Mouse (Mus musculus) embryonic facial prominence, embryonic 15.5 days (tissue): ENCODE results near the gene Hcn2. TPM values are rescaled to one million over a fixed set of nuclear protein-coding genes. Genes with fewer than 3 reads are reported as not detected.
A peak's percentile ranks its signal among the peaks of the same experiment; 100 is the strongest.

Experiments
- ATAC-seq: fragments of 200-750 bp; cut with Nextera tagmentation; 2 replicates; pipeline ENCODE4 v1.8.0; 2017; ENCODE audit warnings: low read depth, moderate TSS enrichment; ENCODE audit not compliant: insufficient number of reproducible peaks, low FRiP score, low TSS enrichment
- H3K27ac ChIP-seq: fragments of 300-500 bp; sonication (generic); replicated peaks from 2 replicates; pipeline ENCODE4 v1.5.1; 2015; ENCODE audit warnings: mild to moderate bottlenecking, inconsistent platforms
- H3K27me3 ChIP-seq: fragments of 300-500 bp; sonication (generic); 2 replicates; pipeline ENCODE4 v1.6.1; 2015; ENCODE audit warnings: inconsistent platforms
- H3K36me3 ChIP-seq: fragments of 300-500 bp; sonication (generic); 2 replicates; pipeline ENCODE4 v1.6.1; 2015; ENCODE audit warnings: mild to moderate bottlenecking, inconsistent platforms
- H3K4me1 ChIP-seq: fragments of 300-500 bp; sonication (generic); 2 replicates; pipeline ENCODE4 v1.6.1; 2015; ENCODE audit warnings: inconsistent platforms
- H3K4me2 ChIP-seq: fragments of 300-500 bp; sonication (generic); replicated peaks from 2 replicates; pipeline ENCODE4 v1.6.1; 2015; ENCODE audit warnings: mild to moderate bottlenecking, inconsistent platforms
- H3K4me3 ChIP-seq: fragments of 300-500 bp; sonication (generic); replicated peaks from 2 replicates; pipeline ENCODE4 v1.5.1; 2015; ENCODE audit warnings: mild to moderate bottlenecking, inconsistent platforms
- H3K9ac ChIP-seq: fragments of 300-500 bp; sonication (generic); 2 replicates; pipeline ENCODE4 v1.6.1; 2015; ENCODE audit warnings: inconsistent platforms
- H3K9me3 ChIP-seq: fragments of 300-500 bp; sonication (generic); replicated peaks from 2 replicates; pipeline ENCODE4 v1.6.1; 2016; ENCODE audit warnings: inconsistent platforms
- WGBS: fragments of 180-500 bp; shearing (Covaris S2); methylation state at CpG from one replicate; pipeline ENCODE4 v1.1.7; 2015; 5-methylcytosine and 5-hydroxymethylcytosine counted together
- polyA plus RNA-seq: library from polyadenylated mRNA; unstranded; fragments of >200 nt; fragmentation: Nextera tagmentation; extraction: Ambion mirVana; gene quantifications from 2 replicates; pipeline ENCODE4 v1.2.1, GENCODE M21; 2015

Gene Hcn2
- polyA plus RNA-seq, 1 experiment from 2014 or later, result 0.13 TPM

DNA sequence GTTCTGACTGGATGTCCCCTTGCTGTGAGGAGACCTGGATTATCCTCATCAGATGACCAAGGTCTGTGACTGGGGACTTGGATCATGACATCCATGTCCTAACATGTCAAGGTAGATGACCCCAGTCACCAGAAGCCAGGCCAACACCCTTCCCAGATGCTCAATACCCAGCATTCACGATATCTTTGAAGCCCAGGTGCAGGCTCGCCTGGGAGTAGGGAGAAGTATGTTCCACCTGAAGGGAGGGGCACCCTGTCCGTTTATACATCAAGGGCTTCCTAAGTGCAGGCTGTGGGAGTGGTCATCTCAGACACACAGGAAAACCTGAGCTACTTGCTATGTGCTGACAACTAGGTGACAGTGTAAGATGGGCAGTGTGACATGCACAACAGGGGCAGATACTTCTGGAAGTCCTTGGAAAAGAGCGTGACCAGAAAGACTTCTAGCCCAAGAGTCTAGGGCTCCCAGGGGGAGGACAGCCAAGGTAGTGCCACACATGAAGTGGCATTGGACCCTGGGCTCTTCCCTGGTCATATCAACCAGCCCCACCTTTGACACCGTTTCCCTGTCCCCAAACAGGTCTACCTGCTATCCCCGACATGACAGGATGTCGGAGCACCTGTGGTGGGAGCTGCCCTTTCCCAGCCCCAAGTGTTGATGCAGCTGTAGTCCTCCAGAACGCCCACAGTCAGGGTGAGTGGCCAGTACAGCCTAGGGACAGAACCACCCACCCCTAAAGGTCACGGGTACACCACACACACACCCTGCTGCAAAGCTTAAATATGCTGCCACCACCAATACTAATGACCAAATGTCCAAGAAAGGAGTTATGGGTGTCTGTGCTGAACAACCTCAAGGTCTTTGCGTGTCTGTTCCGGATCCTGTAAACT, 35.6 kb upstream of the Hcn2 start:
- H3K4me3 ChIP-seq, result peak overlapping the region; percentile 83
- H3K27me3 ChIP-seq, result no peaks in the 10 kb centered on the region
- H3K36me3 ChIP-seq, result peaks cover 31% of the 10 kb centered on the region
- peak overlapping the region; percentile 90 for H3K27ac ChIP-seq
- H3K9me3 ChIP-seq, result no peaks in the 10 kb centered on the region
- no peak; the same call in 1 of the 2 replicates for ATAC-seq
- peaks cover 21% of the 10 kb centered on the region for H3K4me1 ChIP-seq
- H3K9ac ChIP-seq, result peak overlapping the region; percentile 28; the same call in 1 of the 2 replicates
- 37% methylated on average over 11 of the region's 11 CpGs for WGBS
- H3K4me2 ChIP-seq, result peak overlapping the region; percentile 88

GRCm38 (mm10) chr10:79681591-79682245, 34.7 kb upstream of the Hcn2 start, which contains the start of gene Cdc34:
Gene Cdc34, plus strand, starts transcription at chr10:79682195.
- H3K27me3 ChIP-seq, result no peaks in the 10 kb centered on the region
- peak within 1 kb of the TSS; percentile 83 for H3K4me3 ChIP-seq
- WGBS, result under 1% methylated on average over 84 of the region's 84 CpGs
- peaks cover 31% of the 10 kb centered on the region for H3K36me3 ChIP-seq
- H3K9me3 ChIP-seq, result no peaks in the 10 kb centered on the region
- H3K27ac ChIP-seq, result peak within 1 kb of the TSS; percentile 90
- peak within 1 kb of the TSS; percentile 77 for H3K9ac ChIP-seq
- peak; percentile 96 for ATAC-seq
- peaks cover 21% of the 10 kb centered on the region for H3K4me1 ChIP-seq
- peak within 1 kb of the TSS; percentile 88 for H3K4me2 ChIP-seq

GRCm38 (mm10) chr10:79682551-79682915, 33.9 kb upstream of the Hcn2 start:
- H3K9ac ChIP-seq, result peak overlapping the region; percentile 77
- no peak for ATAC-seq
- peak overlapping the region; percentile 88 for H3K4me2 ChIP-seq
- peaks cover 21% of the 10 kb centered on the region for H3K4me1 ChIP-seq
- peaks cover 35% of the 10 kb centered on the region for H3K36me3 ChIP-seq
- H3K9me3 ChIP-seq, result no peaks in the 10 kb centered on the region
- peak overlapping the region; percentile 83 for H3K4me3 ChIP-seq
- WGBS, result 0% methylated on average over 10 of the region's 10 CpGs
- H3K27me3 ChIP-seq, result no peaks in the 10 kb centered on the region
- peak overlapping the region; percentile 78 for H3K27ac ChIP-seq

DNA sequence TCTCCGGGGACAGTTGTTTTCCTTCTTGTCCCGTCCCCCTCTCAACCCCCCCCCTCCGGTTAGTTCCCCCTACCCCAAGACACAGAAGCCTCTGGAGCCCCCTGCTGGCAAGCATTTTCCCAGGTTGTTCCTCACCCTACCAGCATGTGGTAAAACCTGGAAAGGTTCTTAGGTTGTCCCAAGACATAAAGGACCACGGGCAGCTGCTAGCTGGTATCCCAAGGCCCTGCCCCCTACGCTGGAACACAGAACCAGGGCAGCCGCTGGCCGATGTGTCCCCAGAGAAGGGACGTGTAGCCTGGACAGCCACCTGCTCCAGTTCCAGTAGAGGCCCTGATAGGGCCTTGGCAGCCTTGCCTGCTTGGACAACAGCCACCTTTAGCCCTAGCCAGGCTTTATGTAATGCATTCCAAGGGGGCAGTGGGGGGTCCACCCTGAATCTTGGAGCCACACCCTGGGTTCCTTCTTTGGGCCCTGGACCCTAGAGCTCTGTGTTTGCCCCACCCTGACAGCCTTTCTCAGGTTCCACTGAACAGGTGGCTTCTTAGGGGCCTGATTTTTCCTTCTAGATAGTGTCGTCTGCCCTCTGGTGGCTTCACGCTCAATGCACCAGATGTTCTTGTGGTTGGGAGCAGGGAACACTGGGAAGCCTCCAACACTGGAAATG, 33.4 kb upstream of the Hcn2 start:
- Histone ChIP-seq H3K4me2 (peak overlapping the region; percentile 88), H3K27ac (peak overlapping the region; percentile 78), H3K9me3 (no peaks in the 10 kb centered on the region), H3K4me1 (peaks cover 21% of the 10 kb centered on the region), H3K9ac (peak overlapping the region; percentile 77), H3K36me3 (peaks cover 40% of the 10 kb centered on the region), H3K4me3 (peak overlapping the region; percentile 83), H3K27me3 (no peaks in the 10 kb centered on the region)
- WGBS, result 4% methylated on average over 10 of the region's 10 CpGs
- no peak for ATAC-seq

- peak overlapping the region; percentile 88 for H3K4me2 ChIP-seq
- no peaks in the 10 kb centered on the region for H3K9me3 ChIP-seq
- H3K4me3 ChIP-seq, result peak overlapping the region; percentile 83
- peaks cover 21% of the 10 kb centered on the region for H3K4me1 ChIP-seq
- H3K27ac ChIP-seq, result 0 out of 2 replicates have a peak overlapping the region, but pooled peaks have one; percentile 78
- no peak for ATAC-seq
- peaks cover 49% of the 10 kb centered on the region for H3K36me3 ChIP-seq
- H3K9ac ChIP-seq, result peak overlapping the region; percentile 77
- 82% methylated on average over 6 of the region's 6 CpGs for WGBS
- no peaks in the 10 kb centered on the region for H3K27me3 ChIP-seq
Observed at GRCm38 (mm10) chr10:79683726-79684640, 32.5 kb upstream of the Hcn2 start.

DNA sequence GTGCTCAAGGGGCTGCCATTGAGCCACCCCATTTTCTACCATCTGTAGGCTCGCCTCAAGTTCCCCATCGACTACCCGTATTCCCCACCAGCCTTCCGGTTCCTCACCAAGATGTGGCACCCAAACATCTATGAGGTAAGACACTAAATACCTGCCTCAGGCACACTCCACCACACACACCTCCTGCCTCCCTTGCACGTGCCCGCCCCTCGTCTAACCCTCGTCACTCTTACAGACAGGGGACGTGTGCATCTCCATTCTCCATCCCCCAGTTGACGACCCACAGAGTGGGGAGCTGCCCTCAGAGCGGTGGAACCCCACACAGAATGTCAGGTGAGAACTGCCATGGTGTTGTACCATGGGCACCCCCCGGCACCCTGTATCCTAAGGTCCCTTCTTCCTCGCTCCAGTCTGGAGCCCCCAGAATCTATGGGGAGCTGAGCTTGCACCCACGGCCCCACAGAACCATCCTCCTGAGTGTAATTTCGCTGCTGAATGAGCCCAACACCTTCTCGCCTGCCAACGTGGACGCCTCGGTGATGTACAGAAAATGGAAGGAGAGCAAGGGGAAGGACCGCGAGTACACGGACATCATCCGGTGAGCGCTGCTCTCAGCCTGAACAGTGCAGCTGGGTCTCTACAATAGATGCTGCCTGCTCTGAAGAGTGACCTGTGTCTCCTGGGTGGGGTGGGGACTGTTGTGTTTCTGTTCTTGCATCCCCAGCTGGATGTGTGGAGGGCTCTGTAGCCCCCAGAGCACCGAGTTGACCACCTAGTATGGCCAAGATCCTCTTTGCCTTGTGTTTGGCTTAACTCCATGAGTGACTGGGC, 31.4 kb upstream of the Hcn2 start:
- no peak for ATAC-seq
- peaks cover 54% of the 10 kb centered on the region for H3K36me3 ChIP-seq

DNA sequence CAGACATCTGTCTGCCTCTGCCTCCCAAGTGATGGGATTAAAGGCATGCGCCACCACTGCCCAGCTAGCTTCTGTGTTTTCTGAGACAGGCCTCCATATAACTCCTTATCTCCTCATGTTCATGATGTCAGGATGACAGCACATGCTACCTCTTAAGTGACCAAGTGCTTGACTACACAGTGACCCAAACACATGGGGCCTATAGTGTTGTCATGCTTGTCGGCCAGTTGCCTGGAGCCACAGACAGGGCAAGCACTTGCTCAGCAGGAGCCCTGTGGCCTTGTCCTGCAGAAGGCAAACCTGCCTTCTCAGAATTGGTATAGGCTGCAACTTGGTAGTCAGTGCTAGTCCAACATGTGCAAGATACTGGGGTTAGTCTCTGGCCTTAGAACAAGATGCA, 30.2 kb upstream of the Hcn2 start:
- WGBS, result 85% methylated on average over 2 of the region's 2 CpGs
- no peaks in the 10 kb centered on the region for H3K27me3 ChIP-seq
- H3K9ac ChIP-seq, result no peak overlapping the region

More for the DNA sequence above, 31.4 kb upstream of the Hcn2 start:
- 91% methylated on average over 25 of the region's 25 CpGs for WGBS
- no peak overlapping the region for H3K4me2 ChIP-seq
- H3K27ac ChIP-seq, result no peak overlapping the region
- H3K9ac ChIP-seq, result no peak overlapping the region
- no peak overlapping the region for H3K4me3 ChIP-seq
- peaks cover 21% of the 10 kb centered on the region for H3K4me1 ChIP-seq
- H3K27me3 ChIP-seq, result no peaks in the 10 kb centered on the region
- H3K9me3 ChIP-seq, result no peaks in the 10 kb centered on the region

DNA sequence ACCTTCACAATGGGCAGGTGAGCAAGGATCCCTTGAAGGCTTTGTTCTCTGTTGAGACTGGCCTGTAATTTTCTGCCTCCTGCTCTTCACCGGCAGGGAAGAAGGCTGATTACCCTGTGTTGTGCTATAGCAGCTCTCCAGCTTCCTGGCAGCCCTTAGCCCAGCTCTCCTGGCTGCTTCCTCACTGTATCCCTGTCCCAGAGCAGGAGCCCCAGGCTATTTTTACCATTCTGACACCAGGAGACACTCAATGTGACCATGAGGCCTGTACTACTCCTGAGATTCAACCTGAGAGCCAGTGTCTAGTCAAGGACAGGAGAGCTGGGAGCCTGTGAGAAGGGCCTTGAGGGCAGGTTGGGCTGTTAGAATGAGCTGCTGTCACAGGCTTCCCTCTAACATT, 29.7 kb upstream of the Hcn2 start:
- peaks cover 54% of the 10 kb centered on the region for H3K36me3 ChIP-seq
- no peak overlapping the region for H3K9ac ChIP-seq
- 86% methylated on average over 1 of the region's 1 CpGs for WGBS

More for the DNA sequence above, 30.2 kb upstream of the Hcn2 start:
- Histone ChIP-seq H3K36me3 (peaks cover 54% of the 10 kb centered on the region), H3K4me3 (no peak overlapping the region), H3K4me2 (no peak overlapping the region), H3K27ac (no peak overlapping the region), H3K9me3 (no peaks in the 10 kb centered on the region), H3K4me1 (peaks cover 17% of the 10 kb centered on the region)
- ATAC-seq, result no peak

DNA sequence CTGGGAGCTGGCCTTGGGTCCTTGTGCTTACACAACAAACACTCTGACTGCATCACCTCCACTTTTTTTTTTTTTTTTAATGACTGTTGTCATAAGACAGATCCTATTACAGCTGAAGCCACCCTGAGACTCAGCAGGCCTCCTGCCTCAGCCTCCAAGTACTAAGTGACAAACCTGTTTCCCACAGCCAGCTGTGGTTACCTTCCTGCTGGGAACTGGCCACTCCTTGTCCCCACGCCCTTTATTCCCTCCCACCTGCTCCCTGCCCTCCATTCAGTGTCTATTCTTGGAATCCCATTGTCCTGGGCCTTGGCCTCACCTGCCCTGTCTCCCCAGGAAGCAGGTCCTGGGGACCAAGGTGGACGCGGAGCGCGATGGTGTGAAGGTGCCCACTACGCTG, 28.9 kb upstream of the Hcn2 start:
- H3K4me2 ChIP-seq, result no peak overlapping the region
- no peak overlapping the region for H3K27ac ChIP-seq
- H3K9ac ChIP-seq, result no peak overlapping the region
- peaks cover 16% of the 10 kb centered on the region for H3K4me1 ChIP-seq
- no peaks in the 10 kb centered on the region for H3K9me3 ChIP-seq
- H3K4me3 ChIP-seq, result no peak overlapping the region
- WGBS, result 95% methylated on average over 6 of the region's 6 CpGs
- H3K27me3 ChIP-seq, result no peaks in the 10 kb centered on the region
- peaks cover 54% of the 10 kb centered on the region for H3K36me3 ChIP-seq
- ATAC-seq, result no peak

More for the DNA sequence above, 29.7 kb upstream of the Hcn2 start:
- Histone ChIP-seq H3K9me3 (no peaks in the 10 kb centered on the region), H3K27ac (no peak overlapping the region), H3K4me3 (no peak overlapping the region), H3K27me3 (no peaks in the 10 kb centered on the region), H3K4me1 (peaks cover 16% of the 10 kb centered on the region), H3K4me2 (no peak overlapping the region)
- ATAC-seq, result no peak

- 86% methylated on average over 4 of the region's 4 CpGs for WGBS
- Histone ChIP-seq H3K4me3 (no peak within 1 kb of the TSS), H3K27ac (no peak within 1 kb of the TSS), H3K4me1 (peaks cover 8% of the 10 kb centered on the region), H3K36me3 (peaks cover 54% of the 10 kb centered on the region), H3K4me2 (no peak within 1 kb of the TSS), H3K9me3 (no peaks in the 10 kb centered on the region), H3K27me3 (no peaks in the 10 kb centered on the region), H3K9ac (no peak within 1 kb of the TSS)
- ATAC-seq, result no peak
Observed at GRCm38 (mm10) chr10:79688720-79689119, 27.7 kb upstream of the Hcn2 start, which contains the start of gene Gzmm. Gene Gzmm, plus strand, starts transcription at chr10:79689020.
